Mouse (Mus musculus): Measurements from ENCODE around the gene Plac9a.

Plac9a gene

DNA sequence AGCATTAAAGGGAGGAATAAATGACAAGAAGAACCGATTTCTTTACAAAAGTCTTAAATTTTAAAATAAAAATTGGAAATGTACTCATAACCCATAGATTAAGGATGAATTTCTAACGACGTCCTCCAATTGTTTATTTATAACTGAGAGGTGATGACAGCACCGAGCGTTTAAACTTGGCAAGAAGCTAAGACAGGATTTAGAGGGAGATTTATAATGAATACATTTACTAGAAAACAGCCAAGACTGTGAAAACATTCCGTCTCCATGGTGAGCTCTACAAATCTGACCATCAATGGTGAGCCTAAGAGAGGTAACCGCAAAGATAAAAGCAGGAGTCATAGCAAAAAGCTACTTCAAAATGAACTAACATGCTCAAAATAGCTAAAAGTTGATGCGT, 64.5 kb downstream of the Plac9a start:
- no peak for DNase-seq (ENCODE audit: low spot score in 2 of 2)
